Comparison of ENCODE assay signal across 24 mouse cellular contexts in the genomic region with DNA sequence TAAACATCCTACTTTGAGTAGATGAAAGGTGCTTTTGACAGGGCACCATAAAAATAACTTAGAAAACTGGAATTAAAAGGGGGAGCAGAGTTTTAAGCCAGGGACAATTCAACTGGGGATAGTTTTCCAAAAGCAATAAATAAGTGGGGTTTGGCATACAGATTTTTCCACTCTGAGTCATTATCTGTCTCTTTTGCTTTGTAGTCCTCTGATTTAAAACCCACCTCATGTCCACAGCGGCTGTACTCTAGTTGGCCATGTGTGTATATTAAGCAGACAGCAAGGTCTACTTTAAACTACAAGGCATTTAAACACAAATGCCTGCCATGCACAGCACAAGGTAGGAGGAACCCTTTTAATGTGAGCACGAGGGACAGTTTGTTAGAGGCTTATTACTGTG.
A peak's percentile ranks its signal among the peaks of the same experiment; 100 is the strongest.
DNase-seq lines count a peak whose midpoint lies in the region; TF ChIP-seq lines count a peak whose summit lies in the region.
"Had no signal": no experiment of that assay in that cellular context is flagged by ENCODE, and none has a peak within 500 bp of the region (broad histone marks: within the 10 kb centered on the region; RNA-seq: fewer than 3 reads in every experiment).

No protein-coding gene starts in this region.

- TF ChIP-seq CTCF in gastrocnemius, adult 2 months (IDR thresholded peaks at IDR 0.05), result no peak

- no peak overlapping the region for H3K4me3 ChIP-seq in gastrocnemius, adult 2 months
- H3K4me3 ChIP-seq: embryonic facial prominence, embryonic 12.5 days; embryonic facial prominence, embryonic 15.5 days; erythroblast, embryonic 14.5 days; forebrain, embryonic 13.5 days; heart, embryonic 12.5 days; heart, embryonic 15.5 days; hindbrain, embryonic 10.5 days; hindbrain, embryonic 13.5 days; intestine, embryonic 15.5 days had no signal

- intact Hi-C loops in gastrocnemius, adult 2 months (cut with DNase I), result no loop called here
- intact Hi-C loops in left cerebral cortex, postnatal 4 days (cut with DNase I), result no loop called here

- H3K27ac ChIP-seq in gastrocnemius, adult 2 months, result peak overlapping the region; percentile 24
- H3K27ac ChIP-seq: embryonic facial prominence, embryonic 12.5 days; embryonic facial prominence, embryonic 15.5 days; forebrain, embryonic 13.5 days; heart, embryonic 15.5 days; hindbrain, embryonic 10.5 days; hindbrain, embryonic 13.5 days; intestine, embryonic 15.5 days had no signal

- DNase-seq in gastrocnemius, adult 2 months, result no peak
- DNase-seq in gastrocnemius, postnatal 10 days, result no peak
- peak; percentile 52 for DNase-seq in 3T3-L1 (ENCODE audit: low read depth, low spot score)
- peak; percentile 34 for DNase-seq in Muller cell, postnatal 12 days (ENCODE audit: inconsistent ontology term)
- DNase-seq in skeletal muscle tissue, adult 2 months (ENCODE audit: low read depth, low spot score), result peak; percentile 31
- no peak for DNase-seq in left cerebral cortex, postnatal 4 days
- DNase-seq: adrenal gland, postnatal 10 days; cerebellum, adult 11 months; cerebellum, adult 2 months; cerebellum, adult 9-11 months; cerebellum, postnatal 25 days; gastrocnemius, postnatal 36 days; heart, postnatal 10 days; heart, postnatal 36 days; kidney, adult 11 months had no signal

Comparison
In these comparisons a context has a peak if more than half of its experiments do, and no peak if none do; other contexts are left out.
1. DNase-seq: peak in 3T3-L1 (single experiment), Muller cell, postnatal 12 days (single experiment) and skeletal muscle tissue, adult 2 months (single experiment); none in gastrocnemius, adult 2 months (single experiment), gastrocnemius, postnatal 10 days (single experiment) and left cerebral cortex, postnatal 4 days (single experiment).